14 mouse cellular contexts compared by ENCODE assay signal in the genomic region with DNA sequence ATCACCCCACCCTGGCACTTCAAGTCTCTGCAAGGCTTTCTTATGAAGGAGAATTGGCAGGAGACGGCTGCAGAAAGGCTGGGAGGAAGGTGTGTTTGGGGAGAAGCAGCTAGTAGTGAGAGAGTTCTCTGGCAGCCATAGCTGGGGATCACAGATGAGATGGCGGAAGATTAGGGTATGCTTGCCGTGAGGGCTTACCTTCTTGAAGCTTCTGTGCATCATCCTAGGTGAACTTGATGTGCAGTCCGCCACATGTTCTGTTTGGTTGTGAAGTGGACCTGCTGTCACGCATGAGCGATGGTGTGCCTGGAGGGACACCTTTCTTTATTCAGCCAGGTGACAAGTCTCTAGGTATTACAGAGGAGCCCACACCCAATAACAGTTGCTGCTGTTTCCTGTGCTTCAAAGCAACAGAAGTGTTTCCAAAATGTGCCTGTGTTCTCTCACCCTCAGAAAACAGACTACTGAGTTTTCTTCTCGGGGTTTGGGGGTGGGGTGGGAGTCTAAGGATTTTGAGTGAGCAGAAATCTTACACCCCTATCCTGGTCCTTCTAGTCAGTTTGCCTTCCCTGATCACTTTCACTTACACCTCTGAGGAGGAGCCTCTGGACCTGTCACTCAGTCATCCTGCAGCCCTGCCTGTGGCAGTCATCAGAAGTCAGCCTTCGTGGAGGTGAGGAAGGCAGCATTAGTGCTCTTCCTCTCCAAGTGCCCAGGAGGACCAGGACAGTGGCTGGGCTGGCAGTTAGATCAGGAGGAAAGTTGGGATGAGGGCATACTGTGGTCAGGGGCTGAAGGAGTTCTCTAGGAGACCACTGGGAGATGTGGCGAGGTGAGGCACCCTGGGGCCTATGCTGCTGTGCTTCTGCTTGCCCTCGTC. TPM values are rescaled to one million over a fixed set of nuclear protein-coding genes. Genes with fewer than 3 reads are reported as not detected.
DNase-seq lines count a peak whose midpoint lies in the region; ATAC-seq lines count a peak whose summit lies in the region.
"Had no signal": no experiment of that assay in that cellular context is flagged by ENCODE, and none has a peak within 500 bp of the region (broad histone marks: within the 10 kb centered on the region; RNA-seq: fewer than 3 reads in every experiment).

No protein-coding gene starts in this region.

- H3K4me2 ChIP-seq in liver, embryonic 16.5 days (ENCODE audit: low read depth, low read length), result no peak overlapping the region
- H3K4me2 ChIP-seq: neural tube, embryonic 12.5 days had no signal

- peak overlapping the region; percentile 47; the same call in 1 of the 2 replicates for H3K27ac ChIP-seq in heart, embryonic 10.5 days
- peak overlapping the region; percentile 84 for H3K27ac ChIP-seq in liver, embryonic 16.5 days (ENCODE audit: low read length)
- H3K27ac ChIP-seq: limb, embryonic 13.5 days; neural tube, embryonic 12.5 days had no signal

- no peak for ATAC-seq in liver, embryonic 16.5 days (ENCODE audit: low read depth)
- ATAC-seq in monocyte, adult 5-6 weeks (replicated peaks; ENCODE audit: insufficient number of reproducible peaks, low FRiP score, low TSS enrichment, poor library complexity, severe bottlenecking), result no peak

- no peaks in the 10 kb centered on the region for H3K9me3 ChIP-seq in heart, embryonic 10.5 days
- no peaks in the 10 kb centered on the region for H3K9me3 ChIP-seq in liver, embryonic 16.5 days (replicated peaks; ENCODE audit: control insufficient read depth, low read length)
- H3K9me3 ChIP-seq: limb, embryonic 13.5 days; neural tube, embryonic 12.5 days had no signal

- H3K27me3 ChIP-seq in heart, embryonic 10.5 days (ENCODE audit: insufficient read depth, poor library complexity, severe bottlenecking), result no peaks in the 10 kb centered on the region
- no peaks in the 10 kb centered on the region for H3K27me3 ChIP-seq in liver, embryonic 16.5 days (ENCODE audit: control insufficient read depth, insufficient read depth, low read depth, low read length)
- H3K27me3 ChIP-seq: limb, embryonic 13.5 days; neural tube, embryonic 12.5 days had no signal

- H3K4me3 ChIP-seq in heart, embryonic 10.5 days, result no peak overlapping the region
- no peak overlapping the region for H3K4me3 ChIP-seq in liver, embryonic 16.5 days (ENCODE audit: low read depth, low read length)
- H3K4me3 ChIP-seq: limb, embryonic 13.5 days; neural tube, embryonic 12.5 days had no signal

- H3K36me3 ChIP-seq in heart, embryonic 10.5 days, result 0 out of 2 replicates have a peak, but pooled peaks cover 2% of the 10 kb centered on the region
- H3K36me3 ChIP-seq in liver, embryonic 16.5 days (ENCODE audit: control insufficient read depth, insufficient read depth), result no peaks in the 10 kb centered on the region

- peak overlapping the region; percentile 15; the same call in 1 of the 2 replicates for H3K9ac ChIP-seq in liver, embryonic 16.5 days (ENCODE audit: low read depth, low read length)
- H3K9ac ChIP-seq: neural tube, embryonic 12.5 days had no signal

- peaks cover 59% of the 10 kb centered on the region for H3K4me1 ChIP-seq in heart, embryonic 10.5 days
- peaks cover 48% of the 10 kb centered on the region for H3K4me1 ChIP-seq in liver, embryonic 16.5 days (ENCODE audit: control insufficient read depth, low read depth, low read length)

- no peak for DNase-seq in heart, embryonic 10.5 days (ENCODE audit: low spot score)
- DNase-seq in heart, adult 9 months (ENCODE audit: low spot score in 2 of 2), result no peak
- DNase-seq in spleen, postnatal 36 days (ENCODE audit: low spot score in 2 of 2), result peak; percentile 60 to 61
- no peak for DNase-seq in spleen, adult 18-20 months
- DNase-seq in testis, postnatal 10 days (ENCODE audit: low spot score), result no peak
- DNase-seq in layer of hippocampus, postnatal 36 days, result no peak
- DNase-seq: cerebellum, adult 9-11 months; kidney, adult 8-10 months; lung, postnatal 36 days; right cerebral cortex, adult 18-20 months had no signal

- WGBS in heart, embryonic 10.5 days, result 77% methylated on average over 10 of the region's 10 CpGs
- 72% methylated on average over 10 of the region's 10 CpGs for WGBS in liver, embryonic 16.5 days (ENCODE audit: insufficient replicate concordance)

RNA-seq across cellular contexts. Expression of a gene that starts 2.8 kb away (rescaled TPM):
- polyA plus RNA-seq in heart, embryonic 10.5 days (2016; fragmentation: Nextera tagmentation; extraction: Ambion mirVana), result 11.2 and 13.4 TPM in 2 replicates
- 4.2 and 4.7 TPM in 2 replicates for polyA plus RNA-seq in liver, embryonic 16.5 days (2015; fragmentation: Nextera tagmentation; extraction: Ambion mirVana)
- total RNA-seq in layer of hippocampus, postnatal 36 days (2021), result 10 to 100 TPM; 94.0 to 99.0 TPM
- total RNA-seq in monocyte, adult 5-6 weeks (2017), result 62.3 to 108 TPM (median 83.0 TPM) in 3 replicates

Comparison
In these comparisons a context has a peak if more than half of its experiments do, and no peak if none do; other contexts are left out.
1. DNase-seq: peak in spleen, postnatal 36 days (2 of 2); none in heart, embryonic 10.5 days (single experiment), heart, adult 9 months (0 of 2), spleen, adult 18-20 months (0 of 2), testis, postnatal 10 days (single experiment) and layer of hippocampus, postnatal 36 days (0 of 2).